Mouse (Mus musculus): ENCODE results near the gene Ccl19. TPM values are rescaled to one million over a fixed set of nuclear protein-coding genes. Genes with fewer than 3 reads are reported as not detected.

The Ccl19 gene
- polyA plus RNA-seq (2012; rRNA removed) = 9.1 and 10.2 TPM in 2 replicates

DNA sequence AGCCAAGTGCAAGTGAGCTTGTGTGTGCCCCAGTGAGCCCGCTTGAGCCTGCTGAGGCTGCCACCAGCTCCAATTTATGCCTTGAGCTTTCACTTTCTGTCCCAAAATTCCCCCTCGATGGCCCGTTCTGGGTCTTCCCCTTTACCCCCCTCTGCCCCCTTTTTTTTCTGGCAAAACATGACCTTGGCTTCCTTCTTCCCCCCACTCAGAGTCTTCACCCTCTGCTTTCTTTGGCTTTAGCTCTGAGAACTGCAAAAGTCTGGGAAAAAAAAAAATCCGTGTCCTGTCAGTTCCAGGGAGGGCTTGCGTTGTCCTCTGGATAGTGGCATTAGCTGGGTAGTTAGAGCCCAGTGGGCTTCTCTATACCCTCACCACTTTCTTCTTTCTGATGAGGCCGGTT lies at the start of gene Ccl19:
Ccl19 (minus strand) TSS at position 101 of the 400 bp plus-strand sequence.

DNA sequence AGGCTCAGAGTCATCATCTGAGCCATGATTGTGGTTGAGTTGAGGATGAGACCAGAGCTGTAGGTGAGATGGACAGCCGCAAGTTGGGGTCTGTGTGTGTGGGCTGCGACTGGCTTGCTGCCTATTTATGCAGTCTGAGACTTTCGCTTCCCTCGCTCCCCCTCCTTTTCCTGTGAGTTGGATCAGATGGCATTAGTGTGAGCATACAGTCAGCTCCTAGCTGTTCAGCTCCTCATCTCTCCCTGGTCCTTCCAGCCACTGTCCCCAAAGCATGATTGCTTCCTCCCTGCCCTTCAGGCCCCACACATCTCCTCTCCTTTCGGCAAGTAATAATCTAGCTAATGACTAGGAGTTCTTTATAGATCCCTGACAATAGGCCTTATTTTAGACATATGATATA lies 17.5 kb upstream of the Ccl19 start, which contains the start of gene Ccl21a:
Ccl21a (minus strand) TSS at position 101 of the 400 bp plus-strand sequence.

DNA sequence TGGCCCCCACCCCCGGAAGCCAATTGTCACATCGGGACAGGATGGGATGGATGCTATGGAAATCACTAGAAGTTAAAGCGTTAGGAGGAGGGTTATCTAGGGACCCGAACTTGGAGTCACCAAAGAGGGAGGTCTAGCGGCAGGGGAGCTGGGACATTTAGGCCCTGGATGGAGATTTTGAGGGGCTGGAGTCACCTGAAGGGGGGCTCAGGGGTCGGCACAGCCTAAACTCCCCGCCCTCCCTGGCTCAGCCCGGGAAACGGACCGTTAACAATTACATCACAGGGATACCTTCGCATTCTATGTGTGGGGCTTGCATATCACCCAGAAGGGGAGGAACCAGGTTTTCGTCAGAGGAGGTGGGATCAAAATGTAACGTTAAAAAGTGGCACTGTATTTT lies 21.1 kb downstream of the Ccl19 start, which contains the start of gene 4930578G10Rik:
4930578G10Rik (plus strand) TSS at position 301 of the 400 bp plus-strand sequence.

Other genes with a start within 250 kb of the Ccl19 start
- gene Fam205a2, start 228.4 kb downstream of the Ccl19 start, polyA plus RNA-seq (2012; rRNA removed) = 0.03 and 0.05 TPM in 2 replicates
- gene Gm10591, start 144.4 kb downstream of the Ccl19 start, polyA plus RNA-seq (2012; rRNA removed) = 6.7 TPM in 1 of 2 replicates, not detected in the other
- gene Gm2564, start 126.9 kb downstream of the Ccl19 start, polyA plus RNA-seq (2012; rRNA removed) = 1.0 and 1.4 TPM in 2 replicates
- gene Ccl27b, start 101.3 kb downstream of the Ccl19 start, polyA plus RNA-seq (2012; rRNA removed) = not detected in 2 replicates
- gene Il11ra2, start 94.7 kb downstream of the Ccl19 start, polyA plus RNA-seq (2012; rRNA removed) = not detected in 2 replicates
- gene 4930578G10Rik, start 21.0 kb downstream of the Ccl19 start, polyA plus RNA-seq (2012; rRNA removed) = not detected in 2 replicates
- 94.6 and 107 TPM in 2 replicates for gene Ccl21a, start 17.4 kb upstream of the Ccl19 start, polyA plus RNA-seq (2012; rRNA removed)
- gene Fam205a1, start 97.3 kb upstream of the Ccl19 start, polyA plus RNA-seq (2012; rRNA removed) = not detected in 2 replicates
- gene Gm12394, start 100.2 kb upstream of the Ccl19 start, polyA plus RNA-seq (2012; rRNA removed) = not detected in 2 replicates
- gene Fam205c, start 117.7 kb upstream of the Ccl19 start, polyA plus RNA-seq (2012; rRNA removed) = not detected in 2 replicates
- gene Phf24, start 160.1 kb upstream of the Ccl19 start, polyA plus RNA-seq (2012; rRNA removed) = 2.3 and 3.8 TPM in 2 replicates
- gene Dnajb5, start 193.2 kb upstream of the Ccl19 start, polyA plus RNA-seq (2012; rRNA removed) = 16.6 and 17.5 TPM in 2 replicates
- gene 1700022I11Rik, start 213.0 kb upstream of the Ccl19 start, polyA plus RNA-seq (2012; rRNA removed) = not detected in 2 replicates
- 139 and 143 TPM in 2 replicates for gene Vcp, start 243.9 kb upstream of the Ccl19 start, polyA plus RNA-seq (2012; rRNA removed)